16 mouse cellular contexts compared by ENCODE assay signal in the genomic region with DNA sequence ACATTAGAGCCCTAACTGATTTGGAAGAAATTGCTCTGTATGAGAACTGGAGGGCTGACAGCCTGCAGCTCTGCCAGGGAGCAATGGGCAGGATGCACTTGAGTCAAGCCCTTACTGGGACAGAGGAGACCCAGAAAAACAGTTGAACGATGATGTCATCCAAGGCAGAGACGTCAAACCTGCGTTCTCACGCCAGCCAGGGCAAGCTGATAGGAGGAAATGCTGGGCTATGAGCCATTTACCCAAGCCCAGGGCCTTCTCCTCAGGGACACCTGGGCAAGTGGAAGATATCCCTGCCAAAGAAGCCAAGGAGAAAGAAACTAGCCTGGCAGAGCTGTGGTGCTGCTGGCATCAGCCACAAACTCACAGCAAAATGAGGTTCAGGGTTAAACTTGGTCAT.
DNase-seq lines count a peak whose midpoint lies in the region; ATAC-seq and TF ChIP-seq lines count a peak whose summit lies in the region.
"Had no signal": no experiment of that assay in that cellular context is flagged by ENCODE, and none has a peak within 500 bp of the region (broad histone marks: within the 10 kb centered on the region; RNA-seq: fewer than 3 reads in every experiment).

No protein-coding gene starts in this region.

- H3K27ac ChIP-seq in heart, embryonic 12.5 days (ENCODE audit: poor library complexity, severe bottlenecking) = no peak overlapping the region
- H3K27ac ChIP-seq in intestine, postnatal 0 days (ENCODE audit: low read depth, low read length) = no peak overlapping the region
- H3K27ac ChIP-seq: embryonic facial prominence, embryonic 15.5 days; forebrain, embryonic 15.5 days; hindbrain, postnatal 0 days; limb, embryonic 12.5 days; stomach, embryonic 15.5 days had no signal

- no peak for ATAC-seq in heart, embryonic 12.5 days (ENCODE audit: insufficient number of reproducible peaks, low FRiP score)
- ATAC-seq in inflammation-experienced regulatory T-cells, adult 6 months = no peak
- no peak for ATAC-seq in intestine, postnatal 0 days
- ATAC-seq: activated CD4-positive, CD25-positive, alpha-beta regulatory T cell, adult 4 months; forebrain, embryonic 15.5 days; hindbrain, postnatal 0 days had no signal

- H3K4me1 ChIP-seq in heart, embryonic 12.5 days (replicated peaks) = peaks cover 9% of the 10 kb centered on the region
- no peaks in the 10 kb centered on the region for H3K4me1 ChIP-seq in intestine, postnatal 0 days (replicated peaks; ENCODE audit: control insufficient read depth, insufficient read depth, low read length)
- H3K4me1 ChIP-seq: embryonic facial prominence, embryonic 15.5 days; forebrain, embryonic 15.5 days; limb, embryonic 12.5 days; stomach, embryonic 15.5 days had no signal

- no peak overlapping the region for H3K4me2 ChIP-seq in heart, embryonic 12.5 days
- no peak overlapping the region for H3K4me2 ChIP-seq in intestine, postnatal 0 days (replicated peaks; ENCODE audit: low read depth)
- H3K4me2 ChIP-seq: embryonic facial prominence, embryonic 15.5 days; forebrain, embryonic 15.5 days; limb, embryonic 12.5 days; stomach, embryonic 15.5 days had no signal

- H3K36me3 ChIP-seq in heart, embryonic 12.5 days = peaks cover 68% of the 10 kb centered on the region
- peaks cover 40% of the 10 kb centered on the region for H3K36me3 ChIP-seq in intestine, postnatal 0 days (ENCODE audit: control insufficient read depth, insufficient read depth)

- H3K9me3 ChIP-seq in heart, embryonic 12.5 days (replicated peaks) = no peaks in the 10 kb centered on the region
- H3K9me3 ChIP-seq in intestine, postnatal 0 days (ENCODE audit: control insufficient read depth) = no peaks in the 10 kb centered on the region
- H3K9me3 ChIP-seq: embryonic facial prominence, embryonic 15.5 days; forebrain, embryonic 15.5 days; limb, embryonic 12.5 days; stomach, embryonic 15.5 days had no signal

- WGBS in heart, embryonic 12.5 days = 36% methylated on average over 4 of the region's 4 CpGs
- WGBS in intestine, postnatal 0 days = 61% methylated on average over 4 of the region's 4 CpGs

- H3K9ac ChIP-seq in heart, embryonic 12.5 days = no peak overlapping the region
- H3K9ac ChIP-seq in intestine, postnatal 0 days (ENCODE audit: low read depth, low read length) = no peak overlapping the region
- H3K9ac ChIP-seq: embryonic facial prominence, embryonic 15.5 days; forebrain, embryonic 15.5 days; limb, embryonic 12.5 days; stomach, embryonic 15.5 days had no signal

- no peak overlapping the region for H3K4me3 ChIP-seq in heart, embryonic 12.5 days
- no peak overlapping the region for H3K4me3 ChIP-seq in intestine, postnatal 0 days (ENCODE audit: low read depth, low read length)
- H3K4me3 ChIP-seq: embryonic facial prominence, embryonic 15.5 days; forebrain, embryonic 15.5 days; limb, embryonic 12.5 days; stomach, embryonic 15.5 days had no signal

- intact Hi-C loops in heart, postnatal 14 days (cut with DNase I) = loop anchor here (5.0 kb wide), 2 partner anchors 33 to 243 kb away; a partner anchor contains a TSS

- DNase-seq in heart, adult 18-20 months = peak; percentile 53 to 73
- DNase-seq in adrenal gland, postnatal 10 days = peak; percentile 75
- peak; percentile 67 for DNase-seq in cerebellum, adult 9-10 months
- peak; percentile 26 to 31 for DNase-seq in heart, postnatal 14 days
- DNase-seq: kidney, postnatal 10 days; layer of hippocampus, postnatal 36 days; lung, postnatal 36 days had no signal

- TF ChIP-seq CTCF in intestine, postnatal 0 days (IDR thresholded peaks at IDR 0.05; ENCODE audit: low read depth) = no peak

- H3K27me3 ChIP-seq in heart, embryonic 12.5 days (replicated peaks) = no peaks in the 10 kb centered on the region
- no peaks in the 10 kb centered on the region for H3K27me3 ChIP-seq in intestine, postnatal 0 days (replicated peaks; ENCODE audit: control insufficient read depth, insufficient read depth, low read length)
- H3K27me3 ChIP-seq: embryonic facial prominence, embryonic 15.5 days; forebrain, embryonic 15.5 days; limb, embryonic 12.5 days; stomach, embryonic 15.5 days had no signal
